Mouse (Mus musculus) Patski (cell line): Measurements from ENCODE around the gene Olfr1197. TPM values are rescaled to one million over a fixed set of nuclear protein-coding genes. Genes with fewer than 3 reads are reported as not detected.

ENCODE experiments used
- ATAC-seq: fragments of 100-300 bp; one replicate; pipeline ENCODE4 v1.8.0; 2021
- CTCF ChIA-PET: fragments of 350-600 bp; sonication (Branson Sonifier 250); formaldehyde crosslinking; loops from one replicate; lab custom pipeline; 2022; ENCODE audit warnings: inconsistent platforms; lab: Charles Lee
- POLR2A ChIA-PET: fragments of 350-600 bp; sonication (Branson Sonifier 250); formaldehyde crosslinking; loops from one replicate; lab custom pipeline; 2022; ENCODE audit warnings: antibody characterized with exemption, inconsistent platforms; lab: Charles Lee
- DNase-seq: peaks from one replicate; pipeline ENCODE4 v3.0.0-alpha.2; 2011; ENCODE audit warnings: low read depth, low spot score
- H3K27me3 ChIP-seq: fragments of 371-371 bp; one replicate; pipeline ENCODE4 v1.5.1; 2021
- CTCF ChIP-seq: fragments of 100-300 bp; IDR thresholded peaks from one replicate; pipeline ENCODE4 v1.5.1; 2021
- in situ Hi-C: fragments of 300-500 bp; cut with MboI; formaldehyde crosslinking; loops from 3 replicates; pipeline ENCODE4 v1.11.1; 2018; ENCODE audit warnings: low pct_unique_long_range_greater_than_20kb, mixed read lengths
- polyA plus RNA-seq: library from polyadenylated mRNA; unstranded; gene quantifications from one replicate; pipeline ENCODE4 v1.2.3, GENCODE M21; 2021

Gene Olfr1197
- polyA plus RNA-seq = not detected

- DNase-seq (no peak), ATAC-seq (no peak)
- ChIA-PET CTCF (no interaction called here), POLR2A (no interaction called here)
- in situ Hi-C loops = no loop called here
- no peak for TF ChIP-seq CTCF
- H3K27me3 ChIP-seq = no peaks in the 10 kb centered on the region
Measured at GRCm38 (mm10) chr2:88732266-88732665, at the start of gene Olfr1197. Gene Olfr1197 (minus strand): TSS chr2:88732366.

GRCm38 (mm10) chr2:88770388-88770787, 38.2 kb upstream of the Olfr1197 start, which contains the start of gene Olfr1200:
Gene Olfr1200 (minus strand): TSS chr2:88770488.
- no peak for ATAC-seq
- ChIA-PET POLR2A (no interaction called here), CTCF (no interaction called here)

GRCm38 (mm10) chr2:88760369-88760768, 28.2 kb upstream of the Olfr1197 start, which contains the start of gene Olfr1199:
Gene Olfr1199 (minus strand): TSS chr2:88760469.
- ChIA-PET CTCF (no interaction called here), POLR2A (no interaction called here)
- ATAC-seq = no peak
- no peak for TF ChIP-seq CTCF
- in situ Hi-C loops = no loop called here
- no peak for DNase-seq
- no peaks in the 10 kb centered on the region for H3K27me3 ChIP-seq

More at GRCm38 (mm10) chr2:88770388-88770787, 38.2 kb upstream of the Olfr1197 start, which contains the start of gene Olfr1200:
- no peak for DNase-seq
- H3K27me3 ChIP-seq = no peaks in the 10 kb centered on the region
- in situ Hi-C loops = no loop called here
- no peak for TF ChIP-seq CTCF

GRCm38 (mm10) chr2:88751270-88751669, 19.1 kb upstream of the Olfr1197 start, which contains the start of gene Olfr1198:
Gene Olfr1198 (minus strand): TSS chr2:88751370.
- ATAC-seq = no peak
- H3K27me3 ChIP-seq = no peaks in the 10 kb centered on the region
- in situ Hi-C loops = no loop called here
- ChIA-PET CTCF (no interaction called here), POLR2A (no interaction called here)
- TF ChIP-seq CTCF = no peak
- DNase-seq = no peak

- TF ChIP-seq CTCF = no peak
- ATAC-seq (no peak), DNase-seq (no peak)
- ChIA-PET POLR2A (no interaction called here), CTCF (no interaction called here)
- in situ Hi-C loops = no loop called here
- no peaks in the 10 kb centered on the region for H3K27me3 ChIP-seq
Measured at GRCm38 (mm10) chr2:88743379-88743778, 11.2 kb upstream of the Olfr1197 start.

DNA sequence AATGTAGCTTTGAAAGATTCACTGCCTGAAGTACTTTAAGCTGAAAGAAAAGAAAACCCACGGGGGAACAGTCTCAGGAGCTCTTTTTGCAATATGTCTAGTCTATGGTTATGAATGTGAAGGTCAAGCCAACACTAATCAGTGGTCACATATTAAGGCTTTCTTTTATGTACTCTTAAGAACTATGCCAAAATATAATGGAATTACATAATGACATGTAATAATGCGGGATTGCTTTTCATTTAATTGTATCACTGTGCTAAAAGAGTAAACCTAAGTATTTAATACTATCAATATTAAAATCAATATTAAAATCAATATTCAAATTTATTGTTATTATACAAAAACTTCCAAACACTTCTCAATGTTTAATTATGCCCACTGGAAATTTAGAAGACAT, 27.7 kb downstream of the Olfr1197 start, which contains the start of gene Olfr1196:
Gene Olfr1196 (minus strand): TSS at position 101 of the 400 bp plus-strand sequence.
- no peaks in the 10 kb centered on the region for H3K27me3 ChIP-seq
- in situ Hi-C loops = no loop called here
- CTCF ChIA-PET = no interaction called here
- no peak for DNase-seq
- no peak for ATAC-seq
- POLR2A ChIA-PET = no interaction called here
- TF ChIP-seq CTCF = no peak

DNA sequence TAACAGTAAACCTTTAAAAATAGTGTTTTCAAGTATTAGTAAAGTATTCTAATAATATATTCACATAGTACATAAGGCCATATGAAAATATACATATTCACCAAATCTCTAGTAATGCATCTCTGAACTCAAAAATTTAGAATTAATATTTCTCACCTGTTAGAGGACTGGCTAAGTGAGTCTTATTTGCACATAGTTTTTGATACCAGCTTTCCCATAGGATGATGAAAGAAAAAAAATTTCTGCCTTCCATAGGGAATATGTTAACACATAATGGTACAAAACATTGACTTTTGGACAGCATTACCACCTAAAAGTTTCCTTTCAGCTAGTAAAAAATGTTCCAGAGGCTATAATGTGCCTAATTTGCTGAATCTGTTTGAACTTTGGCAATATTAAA, 43.1 kb downstream of the Olfr1197 start, which contains the start of gene Olfr1195:
Gene Olfr1195 (minus strand): TSS at position 101 of the 400 bp plus-strand sequence.
- in situ Hi-C loops = no loop called here
- TF ChIP-seq CTCF = no peak
- no peak for ATAC-seq
- ChIA-PET POLR2A (no interaction called here), CTCF (no interaction called here)
- no peaks in the 10 kb centered on the region for H3K27me3 ChIP-seq
- DNase-seq = no peak

Other genes with a start within 250 kb of the Olfr1197 start
- gene Olfr1184, start 248.8 kb downstream of the Olfr1197 start, polyA plus RNA-seq = not detected
- not detected for gene Olfr1185-ps1, start 239.0 kb downstream of the Olfr1197 start, polyA plus RNA-seq
- not detected for gene Olfr1186, start 213.8 kb downstream of the Olfr1197 start, polyA plus RNA-seq
- not detected for gene Olfr1188, start 175.4 kb downstream of the Olfr1197 start, polyA plus RNA-seq
- not detected for gene Olfr1189, start 145.9 kb downstream of the Olfr1197 start, polyA plus RNA-seq
- not detected for gene Olfr1191-ps1, start 91.8 kb downstream of the Olfr1197 start, polyA plus RNA-seq
- not detected for gene Olfr1192-ps1, start 83.9 kb downstream of the Olfr1197 start, polyA plus RNA-seq
- not detected for gene Olfr1193, start 56.7 kb downstream of the Olfr1197 start, polyA plus RNA-seq
- gene Olfr1195, start 43.2 kb downstream of the Olfr1197 start, polyA plus RNA-seq = not detected
- not detected for gene Olfr1196, start 27.8 kb downstream of the Olfr1197 start, polyA plus RNA-seq
- gene Olfr1198, start 19.0 kb upstream of the Olfr1197 start, polyA plus RNA-seq = not detected
- gene Olfr1199, start 28.1 kb upstream of the Olfr1197 start, polyA plus RNA-seq = not detected
- not detected for gene Olfr1200, start 38.1 kb upstream of the Olfr1197 start, polyA plus RNA-seq
- not detected for gene Olfr1201, start 60.7 kb upstream of the Olfr1197 start, polyA plus RNA-seq
- gene Olfr1202, start 82.1 kb upstream of the Olfr1197 start, polyA plus RNA-seq = not detected
- gene Olfr1205, start 97.4 kb upstream of the Olfr1197 start, polyA plus RNA-seq = not detected
- gene Olfr1204, start 116.9 kb upstream of the Olfr1197 start, polyA plus RNA-seq = not detected
- not detected for gene Olfr1206, start 130.9 kb upstream of the Olfr1197 start, polyA plus RNA-seq
- gene Olfr1208, start 169.9 kb upstream of the Olfr1197 start, polyA plus RNA-seq = not detected
- not detected for gene Olfr1209, start 182.8 kb upstream of the Olfr1197 start, polyA plus RNA-seq
- not detected for gene Olfr1211, start 205.7 kb upstream of the Olfr1197 start, polyA plus RNA-seq
- not detected for gene Olfr1212, start 221.6 kb upstream of the Olfr1197 start, polyA plus RNA-seq
- gene Gm13762, start 247.9 kb upstream of the Olfr1197 start, polyA plus RNA-seq = not detected